Mouse (Mus musculus): ENCODE data around the gene Sox12.

- TF ChIP-seq POLR2A (IDR thresholded peaks at IDR 0.05; ENCODE audit: extremely low read depth, insufficient read depth, low read length) = peak; percentile 31; the same call in 1 of the 2 replicates
- no peak for TF ChIP-seq CTCF (IDR thresholded peaks at IDR 0.05; ENCODE audit: extremely low read depth, insufficient read depth, low read length)
Observed at GRCm38 (mm10) chr2:152396110-152397003, 1.5 kb downstream of the Sox12 start.

Measured in cortical plate, adult 2 months (tissue).